Mouse (Mus musculus) stomach, embryonic 15.5 days (tissue): ENCODE measurements around the gene Nat14. TPM values are rescaled to one million over a fixed set of nuclear protein-coding genes. Genes with fewer than 3 reads are reported as not detected.
A peak's percentile ranks its signal among the peaks of the same experiment; 100 is the strongest.

ENCODE experiments used
- ATAC-seq: fragments of 200-750 bp; cut with Nextera tagmentation; 2 replicates; pipeline ENCODE4 v1.8.0; 2017; ENCODE audit warnings: low read depth, moderate number of reproducible peaks, moderate TSS enrichment; ENCODE audit not compliant: insufficient read depth, low FRiP score
- H3K27ac ChIP-seq: fragments of 300-500 bp; sonication (generic); 2 replicates; pipeline ENCODE4 v1.5.1; 2015; ENCODE audit warnings: mild to moderate bottlenecking, inconsistent platforms
- H3K27me3 ChIP-seq: fragments of 300-500 bp; sonication (generic); replicated peaks from 2 replicates; pipeline ENCODE4 v1.6.1; 2015; ENCODE audit warnings: inconsistent platforms
- H3K36me3 ChIP-seq: fragments of 300-500 bp; sonication (generic); 2 replicates; pipeline ENCODE4 v1.6.1; 2015; ENCODE audit warnings: inconsistent platforms
- H3K4me1 ChIP-seq: fragments of 300-500 bp; sonication (generic); 2 replicates; pipeline ENCODE4 v1.6.1; 2015; ENCODE audit warnings: inconsistent platforms
- H3K4me2 ChIP-seq: fragments of 300-500 bp; sonication (generic); 2 replicates; pipeline ENCODE4 v1.6.1; 2015; ENCODE audit warnings: mild to moderate bottlenecking, inconsistent platforms
- H3K4me3 ChIP-seq: fragments of 300-500 bp; sonication (generic); replicated peaks from 2 replicates; pipeline ENCODE4 v1.5.1; 2015; ENCODE audit warnings: inconsistent platforms
- H3K9ac ChIP-seq: fragments of 300-500 bp; sonication (generic); 2 replicates; pipeline ENCODE4 v1.6.1; 2015; ENCODE audit warnings: inconsistent platforms
- H3K9me3 ChIP-seq: fragments of 300-500 bp; sonication (generic); 2 replicates; pipeline ENCODE4 v1.6.1; 2016; ENCODE audit warnings: inconsistent platforms
- WGBS: fragments of 180-500 bp; shearing (Covaris S2); methylation state at CpG from one replicate; pipeline ENCODE4 v1.1.7; 2015; 5-methylcytosine and 5-hydroxymethylcytosine counted together
- polyA plus RNA-seq: library from polyadenylated mRNA; unstranded; fragments of >200 nt; fragmentation: Nextera tagmentation; extraction: Ambion mirVana; gene quantifications from 2 replicates; pipeline ENCODE4 v1.2.1, GENCODE M21; 2015

The Nat14 gene
- polyA plus RNA-seq, 1 experiment from 2014 or later = 4.3 TPM

GRCm38 (mm10) chr7:4902404-4902803, 19.4 kb upstream of the Nat14 start:
- no peak overlapping the region for H3K4me2 ChIP-seq
- ATAC-seq = no peak
- 72% methylated on average over 9 of the region's 9 CpGs for WGBS
- no peak overlapping the region for H3K27ac ChIP-seq
- no peak overlapping the region for H3K9ac ChIP-seq
- no peaks in the 10 kb centered on the region for H3K36me3 ChIP-seq
- H3K9me3 ChIP-seq = no peaks in the 10 kb centered on the region
- peaks cover 5% of the 10 kb centered on the region; the same call in 1 of the 2 replicates for H3K4me1 ChIP-seq
- no peaks in the 10 kb centered on the region for H3K27me3 ChIP-seq
- H3K4me3 ChIP-seq = no peak overlapping the region

GRCm38 (mm10) chr7:4906466-4906950, 15.3 kb upstream of the Nat14 start, which contains the start of gene Gm36210:
Gene Gm36210, minus strand, starts transcription at chr7:4906516.
- Histone ChIP-seq H3K4me3 (no peak within 1 kb of the TSS), H3K27me3 (no peaks in the 10 kb centered on the region), H3K27ac (no peak within 1 kb of the TSS), H3K9ac (no peak within 1 kb of the TSS), H3K4me1 (no peaks in the 10 kb centered on the region), H3K36me3 (no peaks in the 10 kb centered on the region), H3K9me3 (no peaks in the 10 kb centered on the region), H3K4me2 (no peak within 1 kb of the TSS)
- 66% methylated on average over 10 of the region's 10 CpGs for WGBS
- no peak for ATAC-seq

DNA sequence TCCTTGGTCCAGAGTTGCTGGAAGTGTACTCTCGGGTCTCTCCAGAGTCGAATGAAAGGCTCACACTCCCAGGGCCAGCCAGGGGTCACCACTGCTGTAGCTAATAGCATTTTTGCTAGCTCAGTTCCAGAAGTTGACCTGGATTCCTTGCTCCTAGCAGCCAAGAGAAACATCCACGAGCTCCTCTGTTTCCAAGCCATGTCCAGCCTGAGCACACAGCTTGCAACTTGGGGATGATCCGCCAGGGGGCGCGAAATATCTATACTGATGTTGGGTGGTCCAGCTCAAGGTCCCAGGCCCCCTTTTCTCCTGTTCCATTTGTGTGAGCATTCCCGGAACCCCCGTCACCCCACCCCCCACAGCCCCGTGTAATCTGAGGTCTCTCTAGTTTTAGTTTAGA, 10.3 kb upstream of the Nat14 start:
- Histone ChIP-seq H3K27me3 (no peaks in the 10 kb centered on the region), H3K4me3 (no peak overlapping the region), H3K27ac (no peak overlapping the region), H3K4me2 (no peak overlapping the region), H3K4me1 (peaks cover 15% of the 10 kb centered on the region), H3K9ac (no peak overlapping the region), H3K36me3 (no peaks in the 10 kb centered on the region), H3K9me3 (no peaks in the 10 kb centered on the region)
- no peak for ATAC-seq
- WGBS = 27% methylated on average over 9 of the region's 9 CpGs

DNA sequence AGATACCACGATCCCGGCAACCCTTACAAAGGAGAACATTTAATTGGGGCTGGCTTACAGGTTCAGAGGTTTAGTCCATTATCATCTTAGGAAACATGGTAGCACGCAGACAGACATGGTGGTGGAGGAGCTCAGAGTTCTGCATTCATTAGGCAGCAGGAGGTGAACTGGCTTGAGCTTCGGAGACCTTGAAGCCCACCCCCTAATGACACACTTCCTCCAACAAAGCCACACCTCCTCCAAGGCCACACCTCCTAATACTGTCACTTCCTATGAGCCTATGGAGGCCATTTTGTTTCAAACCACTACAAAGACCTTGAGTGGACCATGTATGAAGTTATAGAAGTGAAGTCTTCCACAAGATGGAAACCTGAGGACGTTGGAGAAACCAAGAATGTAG, 9.6 kb upstream of the Nat14 start:
- Histone ChIP-seq H3K27me3 (no peaks in the 10 kb centered on the region), H3K4me3 (no peak overlapping the region), H3K36me3 (no peaks in the 10 kb centered on the region), H3K9ac (no peak overlapping the region), H3K4me2 (no peak overlapping the region), H3K27ac (no peak overlapping the region), H3K9me3 (no peaks in the 10 kb centered on the region), H3K4me1 (peaks cover 19% of the 10 kb centered on the region)
- 55% methylated on average over 5 of the region's 5 CpGs for WGBS
- ATAC-seq = no peak

DNA sequence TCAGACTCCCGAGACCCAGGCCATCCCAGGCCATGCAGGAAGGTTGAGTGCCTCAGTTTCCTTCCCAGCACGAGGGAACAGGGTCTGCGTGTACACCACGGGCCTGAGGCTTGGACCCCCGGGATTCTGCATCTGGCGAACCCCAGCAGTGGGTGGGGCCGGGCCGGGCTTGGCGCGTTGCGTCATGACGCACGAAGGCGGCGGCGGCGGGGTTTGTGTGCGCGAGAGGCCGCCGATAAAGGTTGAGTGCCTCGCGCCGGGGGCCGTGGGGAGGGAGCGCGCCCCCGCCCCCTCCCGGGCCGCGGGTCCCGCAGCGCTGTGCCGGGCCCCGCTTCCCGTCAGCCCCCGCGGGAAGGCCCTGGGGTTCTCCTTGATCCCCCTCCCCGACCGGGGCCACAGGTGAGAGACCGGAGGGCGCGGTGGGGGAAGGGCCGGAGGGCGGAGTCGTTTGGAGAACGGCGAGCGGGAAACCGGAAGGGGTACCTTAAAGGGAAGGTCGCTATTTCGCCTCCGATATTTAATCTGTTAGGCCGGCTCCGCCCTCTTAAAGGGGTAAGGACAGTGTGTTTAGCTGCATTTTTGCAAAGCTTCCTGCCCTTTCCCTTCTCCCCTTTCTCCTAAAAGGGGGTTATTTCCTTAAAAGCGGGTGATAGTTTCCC, 6.7 kb upstream of the Nat14 start, which contains the start of gene Zfp628:
TSS of gene Zfp628 (plus strand) at position 211 of the 659 bp plus-strand sequence.
- H3K4me3 ChIP-seq = peak within 1 kb of the TSS; percentile 72
- 0% methylated on average over 49 of the region's 56 CpGs for WGBS
- peaks cover 19% of the 10 kb centered on the region for H3K4me1 ChIP-seq
- H3K27me3 ChIP-seq = no peaks in the 10 kb centered on the region
- peak; percentile 91 for ATAC-seq
- H3K4me2 ChIP-seq = peak within 1 kb of the TSS; percentile 73
- no peaks in the 10 kb centered on the region for H3K9me3 ChIP-seq
- peak within 1 kb of the TSS; percentile 94 for H3K27ac ChIP-seq
- H3K9ac ChIP-seq = peak within 1 kb of the TSS; percentile 86
- peaks cover 19% of the 10 kb centered on the region for H3K36me3 ChIP-seq

GRCm38 (mm10) chr7:4915669-4916416, 6.0 kb upstream of the Nat14 start:
- Histone ChIP-seq H3K27me3 (no peaks in the 10 kb centered on the region), H3K9ac (peak overlapping the region; percentile 58), H3K9me3 (no peaks in the 10 kb centered on the region), H3K36me3 (peaks cover 26% of the 10 kb centered on the region), H3K4me3 (peak overlapping the region; percentile 72), H3K4me2 (peak overlapping the region; percentile 73), H3K27ac (peak overlapping the region; percentile 94), H3K4me1 (peaks cover 21% of the 10 kb centered on the region)
- 11% methylated on average over 14 of the region's 14 CpGs for WGBS
- ATAC-seq = peak; percentile 38; the same call in 1 of the 2 replicates

DNA sequence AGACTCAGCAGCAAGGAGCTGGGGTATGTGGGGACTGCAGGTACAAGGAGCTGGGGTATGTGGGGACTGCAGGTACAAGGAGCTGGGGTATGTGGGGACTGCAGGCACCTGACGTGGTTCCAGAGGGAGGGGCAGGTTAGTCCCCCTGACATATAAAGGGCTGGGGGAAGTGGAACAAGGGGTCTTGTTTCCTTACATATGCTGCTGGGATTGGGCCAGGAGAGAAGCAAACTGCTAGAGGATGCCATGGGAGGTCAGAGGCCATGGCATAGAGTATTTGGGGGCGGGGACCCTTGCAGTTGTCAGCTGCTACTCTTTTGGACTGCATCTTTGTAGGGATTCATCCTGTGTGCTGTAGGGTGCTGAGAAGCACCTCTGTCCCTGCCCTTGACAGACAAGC, 4.3 kb upstream of the Nat14 start:
- Histone ChIP-seq H3K36me3 (peaks cover 31% of the 10 kb centered on the region), H3K9ac (no peak overlapping the region), H3K4me3 (no peak overlapping the region), H3K9me3 (no peaks in the 10 kb centered on the region), H3K27ac (no peak overlapping the region), H3K4me2 (no peak overlapping the region), H3K4me1 (peaks cover 28% of the 10 kb centered on the region), H3K27me3 (no peaks in the 10 kb centered on the region)
- 89% methylated on average over 2 of the region's 2 CpGs for WGBS
- no peak for ATAC-seq

- 91% methylated on average over 15 of the region's 15 CpGs for WGBS
- ATAC-seq = no peak
Measured at GRCm38 (mm10) chr7:4918681-4919080, 3.1 kb upstream of the Nat14 start.

GRCm38 (mm10) chr7:4919096-4919495, 2.7 kb upstream of the Nat14 start:
- no peak for ATAC-seq
- H3K9ac ChIP-seq = no peak overlapping the region
- H3K4me1 ChIP-seq = peaks cover 44% of the 10 kb centered on the region
- H3K27ac ChIP-seq = no peak overlapping the region
- no peak overlapping the region for H3K4me3 ChIP-seq
- WGBS = 88% methylated on average over 21 of the region's 21 CpGs
- no peaks in the 10 kb centered on the region for H3K27me3 ChIP-seq
- no peaks in the 10 kb centered on the region for H3K9me3 ChIP-seq
- H3K36me3 ChIP-seq = peaks cover 31% of the 10 kb centered on the region
- no peak overlapping the region for H3K4me2 ChIP-seq

More at GRCm38 (mm10) chr7:4918681-4919080, 3.1 kb upstream of the Nat14 start:
- Histone ChIP-seq H3K36me3 (peaks cover 31% of the 10 kb centered on the region), H3K9me3 (no peaks in the 10 kb centered on the region), H3K4me2 (no peak overlapping the region), H3K4me3 (no peak overlapping the region), H3K27me3 (no peaks in the 10 kb centered on the region), H3K27ac (no peak overlapping the region), H3K9ac (no peak overlapping the region), H3K4me1 (peaks cover 40% of the 10 kb centered on the region)

- 85% methylated on average over 21 of the region's 21 CpGs for WGBS
- H3K4me2 ChIP-seq = no peak overlapping the region
- no peaks in the 10 kb centered on the region for H3K27me3 ChIP-seq
- peaks cover 31% of the 10 kb centered on the region for H3K36me3 ChIP-seq
- H3K27ac ChIP-seq = no peak overlapping the region
- peaks cover 43% of the 10 kb centered on the region for H3K4me1 ChIP-seq
- H3K9ac ChIP-seq = no peak overlapping the region
- no peaks in the 10 kb centered on the region for H3K9me3 ChIP-seq
- no peak for ATAC-seq
- H3K4me3 ChIP-seq = no peak overlapping the region
Measured at GRCm38 (mm10) chr7:4919971-4920370, 1.9 kb upstream of the Nat14 start.

DNA sequence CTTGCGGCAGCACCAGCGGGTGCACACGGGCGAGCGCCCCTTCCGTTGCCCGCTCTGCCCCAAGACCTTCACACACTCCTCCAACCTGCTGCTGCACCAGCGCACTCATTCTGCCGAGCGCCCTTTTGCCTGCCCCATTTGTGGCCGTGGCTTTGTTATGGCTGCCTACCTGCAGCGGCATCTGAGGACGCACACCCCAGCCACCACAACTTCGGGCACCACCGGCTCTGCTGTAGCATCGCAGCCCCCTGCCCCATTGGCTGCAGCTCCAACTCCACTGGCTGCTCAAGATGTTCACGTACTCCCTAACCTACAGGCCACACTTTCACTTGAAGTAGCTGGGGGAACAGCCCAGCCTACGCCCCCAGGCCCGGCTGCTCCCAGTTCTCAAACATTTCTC, 1.3 kb upstream of the Nat14 start:
- H3K9me3 ChIP-seq = no peaks in the 10 kb centered on the region
- H3K4me1 ChIP-seq = peaks cover 48% of the 10 kb centered on the region
- peaks cover 31% of the 10 kb centered on the region for H3K36me3 ChIP-seq
- no peak for ATAC-seq
- H3K9ac ChIP-seq = no peak overlapping the region
- no peak overlapping the region for H3K4me3 ChIP-seq
- H3K27me3 ChIP-seq = no peaks in the 10 kb centered on the region
- no peak overlapping the region for H3K4me2 ChIP-seq
- 89% methylated on average over 19 of the region's 19 CpGs for WGBS
- peak overlapping the region; percentile 59 for H3K27ac ChIP-seq
